Mouse (Mus musculus) hindbrain, embryonic 15.5 days (tissue): Measurements from ENCODE around the gene Nlrp6. TPM values are rescaled to one million over a fixed set of nuclear protein-coding genes. Genes with fewer than 3 reads are reported as not detected.

ENCODE experiments used
- ATAC-seq: fragments of 200-750 bp; cut with Nextera tagmentation; 2 replicates; pipeline ENCODE4 v1.8.0; 2017; ENCODE audit warnings: low read depth, moderate number of reproducible peaks, moderate TSS enrichment; ENCODE audit not compliant: low FRiP score
- H3K27ac ChIP-seq: fragments of 300-500 bp; sonication (generic); replicated peaks from 2 replicates; pipeline ENCODE4 v1.5.1; 2015; ENCODE audit warnings: mild to moderate bottlenecking, inconsistent platforms
- H3K27me3 ChIP-seq: fragments of 300-500 bp; sonication (generic); 2 replicates; pipeline ENCODE4 v1.6.1; 2015; ENCODE audit warnings: control low read depth, inconsistent platforms
- H3K36me3 ChIP-seq: fragments of 300-500 bp; sonication (generic); 2 replicates; pipeline ENCODE4 v1.6.1; 2015; ENCODE audit warnings: control low read depth, inconsistent platforms
- H3K4me1 ChIP-seq: fragments of 300-500 bp; sonication (generic); replicated peaks from 2 replicates; pipeline ENCODE4 v1.6.1; 2015; ENCODE audit warnings: control low read depth, inconsistent platforms
- H3K4me2 ChIP-seq: fragments of 300-500 bp; sonication (generic); 2 replicates; pipeline ENCODE4 v1.6.1; 2015; ENCODE audit warnings: moderate library complexity, mild to moderate bottlenecking, inconsistent platforms
- H3K4me3 ChIP-seq: fragments of 300-500 bp; sonication (generic); 2 replicates; pipeline ENCODE4 v1.5.1; 2015; ENCODE audit warnings: mild to moderate bottlenecking, inconsistent platforms
- H3K9ac ChIP-seq: fragments of 300-500 bp; sonication (generic); 2 replicates; pipeline ENCODE4 v1.6.1; 2015; ENCODE audit warnings: inconsistent platforms
- H3K9me3 ChIP-seq: fragments of 300-500 bp; sonication (generic); 2 replicates; pipeline ENCODE4 v1.6.1; 2016; ENCODE audit warnings: control low read depth, inconsistent platforms
- WGBS: fragments of 180-500 bp; shearing (Covaris S2); methylation state at CpG from one replicate; pipeline ENCODE4 v1.1.7; 2015; 5-methylcytosine and 5-hydroxymethylcytosine counted together
- polyA plus RNA-seq: library from polyadenylated mRNA; unstranded; fragments of >200 nt; fragmentation: Nextera tagmentation; extraction: Ambion mirVana; gene quantifications from 2 replicates; pipeline ENCODE4 v1.2.1, GENCODE M21; 2015

The Nlrp6 gene
- polyA plus RNA-seq, 1 experiment from 2014 or later = 0.67 TPM

DNA sequence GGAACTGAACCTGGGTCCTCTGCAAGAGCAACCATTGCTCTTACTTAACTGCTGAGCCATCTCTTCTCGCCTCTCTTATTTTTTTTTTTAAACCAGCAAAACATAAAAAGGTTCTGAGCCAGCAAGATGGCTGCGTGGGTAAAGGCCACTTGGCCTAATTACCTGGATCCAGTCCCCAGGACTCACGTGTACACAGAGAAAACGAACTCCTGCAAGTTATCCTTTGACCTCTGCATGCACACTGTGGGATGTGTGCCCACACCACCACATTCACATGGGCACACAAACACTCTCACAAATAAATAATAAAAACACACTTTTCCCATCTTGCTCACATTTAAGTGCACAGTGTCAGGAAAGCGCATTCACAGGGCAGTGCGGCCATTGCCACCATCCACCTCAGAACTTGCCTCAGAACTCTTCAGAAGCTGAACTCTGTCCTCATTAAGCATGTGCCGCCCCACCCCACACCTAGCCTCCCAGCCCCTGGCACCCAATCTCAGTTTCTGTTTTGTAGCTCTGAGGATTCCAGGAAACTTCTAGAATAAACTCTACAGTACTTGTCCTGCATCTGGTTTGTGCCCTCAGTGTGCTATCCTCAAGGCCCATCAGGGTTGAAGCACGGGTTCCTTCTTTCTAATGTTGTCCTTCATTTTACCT is 6.5 kb upstream of the Nlrp6 start:
- H3K27ac ChIP-seq = no peak overlapping the region
- 87% methylated on average over 8 of the region's 8 CpGs for WGBS
- H3K9ac ChIP-seq = no peak overlapping the region
- no peaks in the 10 kb centered on the region for H3K9me3 ChIP-seq
- H3K4me2 ChIP-seq = no peak overlapping the region
- no peak for ATAC-seq
- no peaks in the 10 kb centered on the region for H3K36me3 ChIP-seq
- H3K4me1 ChIP-seq = no peaks in the 10 kb centered on the region
- H3K4me3 ChIP-seq = no peak overlapping the region
- H3K27me3 ChIP-seq = peaks cover 9% of the 10 kb centered on the region

- no peak overlapping the region for H3K4me2 ChIP-seq
- H3K36me3 ChIP-seq = no peaks in the 10 kb centered on the region
- H3K27ac ChIP-seq = no peak overlapping the region
- H3K4me3 ChIP-seq = no peak overlapping the region
- no peak overlapping the region for H3K9ac ChIP-seq
- ATAC-seq = no peak
- no peaks in the 10 kb centered on the region for H3K9me3 ChIP-seq
- peaks cover 64% of the 10 kb centered on the region for H3K27me3 ChIP-seq
- 75% methylated on average over 4 of the region's 4 CpGs for WGBS
- peaks cover 18% of the 10 kb centered on the region for H3K4me1 ChIP-seq
Observed at GRCm38 (mm10) chr7:140919911-140920310, 791 bp upstream of the Nlrp6 start.

DNA sequence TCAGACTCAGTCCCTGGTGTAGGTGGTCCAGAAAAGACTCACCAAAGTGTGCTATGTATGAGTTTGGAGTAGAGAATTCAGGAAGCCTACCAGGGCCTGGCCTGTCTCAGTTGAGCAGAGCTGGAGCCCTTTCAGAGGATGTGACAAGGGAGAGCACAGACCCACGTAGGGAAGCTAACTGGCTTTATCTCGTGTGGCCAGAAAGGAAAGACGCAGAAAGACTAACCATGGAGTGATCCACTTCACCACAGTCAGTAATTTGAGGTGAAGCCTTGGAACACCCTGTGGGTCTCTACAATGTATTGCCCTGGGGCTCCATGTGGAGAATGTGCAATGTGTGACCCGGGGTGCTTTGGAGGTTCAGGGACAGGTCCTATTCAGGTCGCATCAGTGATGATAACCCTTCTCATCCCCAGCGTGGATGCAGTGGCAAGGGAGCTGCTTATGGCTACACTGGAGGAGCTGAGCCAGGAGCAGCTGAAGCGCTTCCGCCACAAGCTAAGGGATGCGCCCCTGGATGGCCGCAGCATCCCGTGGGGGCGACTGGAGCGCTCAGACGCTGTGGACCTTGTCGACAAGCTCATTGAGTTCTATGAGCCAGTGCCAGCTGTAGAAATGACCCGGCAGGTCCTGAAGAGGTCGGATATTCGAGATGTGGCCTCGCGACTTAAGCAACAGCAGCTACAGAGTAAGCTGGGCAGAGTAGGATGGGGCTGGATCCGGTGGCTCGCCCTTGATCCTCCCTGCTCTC is 698 bp downstream of the Nlrp6 start:
- Histone ChIP-seq H3K27me3 (peaks cover 71% of the 10 kb centered on the region), H3K27ac (no peak overlapping the region), H3K4me2 (peak overlapping the region; percentile 99), H3K9ac (no peak overlapping the region), H3K36me3 (no peaks in the 10 kb centered on the region), H3K4me1 (peaks cover 18% of the 10 kb centered on the region), H3K9me3 (no peaks in the 10 kb centered on the region), H3K4me3 (peak overlapping the region; percentile 51)
- ATAC-seq = no peak
- 33% methylated on average over 22 of the region's 22 CpGs for WGBS

- Histone ChIP-seq H3K27ac (no peak overlapping the region), H3K36me3 (no peaks in the 10 kb centered on the region), H3K9ac (peak overlapping the region; percentile 42), H3K9me3 (no peaks in the 10 kb centered on the region), H3K27me3 (peaks cover 71% of the 10 kb centered on the region), H3K4me2 (peak overlapping the region; percentile 99), H3K4me1 (peaks cover 18% of the 10 kb centered on the region), H3K4me3 (peak overlapping the region; percentile 51)
- under 1% methylated on average over 49 of the region's 49 CpGs for WGBS
- peak; percentile 76 for ATAC-seq
Observed at GRCm38 (mm10) chr7:140922398-140923069, 1.8 kb downstream of the Nlrp6 start.

GRCm38 (mm10) chr7:140923070-140923775 is 2.5 kb downstream of the Nlrp6 start:
- H3K27me3 ChIP-seq = peaks cover 68% of the 10 kb centered on the region
- H3K9ac ChIP-seq = peak overlapping the region; percentile 42
- peaks cover 18% of the 10 kb centered on the region for H3K4me1 ChIP-seq
- H3K4me3 ChIP-seq = peak overlapping the region; percentile 51
- H3K9me3 ChIP-seq = no peaks in the 10 kb centered on the region
- no peak overlapping the region for H3K27ac ChIP-seq
- 21% methylated on average over 30 of the region's 30 CpGs for WGBS
- peak overlapping the region; percentile 99 for H3K4me2 ChIP-seq
- ATAC-seq = no peak
- H3K36me3 ChIP-seq = no peaks in the 10 kb centered on the region

- 88% methylated on average over 6 of the region's 6 CpGs for WGBS
- Histone ChIP-seq H3K27me3 (peaks cover 34% of the 10 kb centered on the region), H3K36me3 (no peaks in the 10 kb centered on the region), H3K4me3 (no peak overlapping the region), H3K27ac (no peak overlapping the region), H3K9me3 (no peaks in the 10 kb centered on the region), H3K4me2 (no peak overlapping the region), H3K9ac (no peak overlapping the region), H3K4me1 (peaks cover 14% of the 10 kb centered on the region)
- no peak for ATAC-seq
Observed at GRCm38 (mm10) chr7:140927181-140927580, 6.5 kb downstream of the Nlrp6 start.

DNA sequence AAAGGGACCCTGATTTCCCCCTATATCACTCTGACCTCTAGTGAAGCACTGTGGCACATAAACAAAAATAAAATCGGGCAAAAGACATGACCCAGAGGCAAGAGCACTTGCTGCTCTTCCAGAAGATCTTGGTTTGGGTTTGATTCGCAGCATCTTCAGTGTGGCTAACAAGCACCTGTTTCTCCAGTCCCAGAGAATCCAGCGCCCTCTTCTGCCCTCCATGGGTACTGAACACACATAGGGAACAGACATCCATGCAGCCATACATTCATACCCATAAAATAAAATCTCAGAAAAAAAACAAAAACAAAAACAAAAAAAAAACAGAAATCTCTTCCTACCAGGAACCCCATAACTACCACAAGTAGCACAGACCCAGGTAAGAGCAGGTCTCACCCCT is 17.7 kb downstream of the Nlrp6 start:
- Histone ChIP-seq H3K4me2 (no peak overlapping the region), H3K27ac (no peak overlapping the region), H3K4me1 (peaks cover 19% of the 10 kb centered on the region), H3K9ac (no peak overlapping the region), H3K27me3 (0 out of 2 replicates have a peak, but pooled peaks cover 4% of the 10 kb centered on the region), H3K4me3 (no peak overlapping the region), H3K36me3 (no peaks in the 10 kb centered on the region), H3K9me3 (no peaks in the 10 kb centered on the region)
- ATAC-seq = no peak
- WGBS = 45% methylated on average over 3 of the region's 3 CpGs

- 29% methylated on average over 2 of the region's 2 CpGs for WGBS
- Histone ChIP-seq H3K4me3 (no peak overlapping the region), H3K9me3 (no peaks in the 10 kb centered on the region), H3K27ac (no peak overlapping the region), H3K36me3 (no peaks in the 10 kb centered on the region), H3K9ac (no peak overlapping the region), H3K4me1 (peaks cover 19% of the 10 kb centered on the region), H3K27me3 (0 out of 2 replicates have a peak, but pooled peaks cover 4% of the 10 kb centered on the region), H3K4me2 (no peak overlapping the region)
- ATAC-seq = no peak
Observed at GRCm38 (mm10) chr7:140938896-140939295, 18.2 kb downstream of the Nlrp6 start.

DNA sequence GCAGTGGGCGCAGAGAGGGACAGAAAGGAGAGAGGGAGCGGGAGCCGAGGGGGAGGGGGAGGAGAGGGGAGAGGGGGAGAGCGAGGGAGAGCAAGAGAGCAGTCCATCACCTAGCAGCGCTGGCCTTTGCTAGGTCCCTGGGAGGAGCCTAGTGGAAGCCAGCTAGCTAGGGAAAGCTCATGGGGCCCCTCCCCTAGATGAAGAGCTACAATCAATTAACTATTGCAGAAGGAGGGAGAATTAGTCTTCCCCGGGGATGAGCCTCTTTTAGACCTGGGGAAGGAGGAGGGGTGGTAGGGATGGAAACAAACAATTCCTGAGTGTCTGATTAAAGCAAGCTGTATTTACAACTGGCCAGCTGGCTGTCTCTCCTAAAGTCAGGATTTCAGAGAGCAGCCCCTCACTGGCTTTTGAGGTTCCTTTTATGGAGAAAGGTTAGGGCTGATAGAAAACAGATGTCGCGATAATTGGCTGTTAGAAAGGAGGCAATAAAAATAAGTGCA is 19.0 kb downstream of the Nlrp6 start:
- Histone ChIP-seq H3K36me3 (no peaks in the 10 kb centered on the region), H3K9ac (no peak overlapping the region), H3K4me3 (no peak overlapping the region), H3K27me3 (0 out of 2 replicates have a peak, but pooled peaks cover 4% of the 10 kb centered on the region), H3K4me2 (peak overlapping the region; percentile 16; the same call in 1 of the 2 replicates), H3K4me1 (peaks cover 19% of the 10 kb centered on the region), H3K9me3 (no peaks in the 10 kb centered on the region), H3K27ac (no peak overlapping the region)
- ATAC-seq = no peak
- 14% methylated on average over 8 of the region's 8 CpGs for WGBS

- H3K4me3 ChIP-seq = peak within 1 kb of the TSS; percentile 42
- peak within 1 kb of the TSS; percentile 61 for H3K4me2 ChIP-seq
- H3K4me1 ChIP-seq = peaks cover 19% of the 10 kb centered on the region
- peak; percentile 84 for ATAC-seq
- 0 out of 2 replicates have a peak, but pooled peaks cover 4% of the 10 kb centered on the region for H3K27me3 ChIP-seq
- no peaks in the 10 kb centered on the region for H3K9me3 ChIP-seq
- peak within 1 kb of the TSS; percentile 40 for H3K9ac ChIP-seq
- no peaks in the 10 kb centered on the region for H3K36me3 ChIP-seq
- 4% methylated on average over 33 of the region's 33 CpGs for WGBS
- peak within 1 kb of the TSS; percentile 58 for H3K27ac ChIP-seq
Observed at GRCm38 (mm10) chr7:140941222-140942051, 20.7 kb downstream of the Nlrp6 start, which contains the start of gene Pgghg. Gene Pgghg, plus strand, starts transcription at chr7:140941391.

DNA sequence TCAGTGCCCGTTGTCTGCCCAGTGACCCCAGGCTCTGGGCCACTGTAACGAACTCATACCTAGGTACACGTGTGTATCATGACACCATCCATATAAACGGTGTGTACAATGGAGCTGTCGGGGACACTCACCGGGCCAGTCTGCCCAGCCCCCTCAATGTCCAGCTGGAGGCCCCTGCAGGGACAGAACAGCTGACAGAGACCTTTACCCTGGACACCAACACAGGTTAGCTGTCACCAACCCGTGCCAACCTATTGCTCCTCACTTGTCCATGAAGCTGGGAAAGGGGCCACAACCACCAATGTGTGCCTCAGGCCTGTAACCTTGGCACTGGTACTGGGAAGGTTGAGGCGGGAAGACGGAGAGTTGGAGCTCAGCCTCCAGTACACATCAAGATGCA is 21.6 kb downstream of the Nlrp6 start:
- peak overlapping the region; percentile 61 for H3K4me2 ChIP-seq
- H3K36me3 ChIP-seq = no peaks in the 10 kb centered on the region
- peaks cover 19% of the 10 kb centered on the region for H3K4me1 ChIP-seq
- no peak for ATAC-seq
- no peaks in the 10 kb centered on the region for H3K27me3 ChIP-seq
- peak overlapping the region; percentile 42 for H3K4me3 ChIP-seq
- H3K27ac ChIP-seq = no peak overlapping the region
- H3K9me3 ChIP-seq = no peaks in the 10 kb centered on the region
- H3K9ac ChIP-seq = peak overlapping the region; percentile 40; the same call in 1 of the 2 replicates
- 70% methylated on average over 9 of the region's 9 CpGs for WGBS
